Mouse (Mus musculus) cortical plate, adult 2 months (tissue): Measurements from ENCODE around the gene Rasgrf2.

ENCODE experiments used
- CTCF ChIP-seq: fragments of 200-500 bp; IDR thresholded peaks from 2 replicates; pipeline ENCODE4 v1.5.1; 2011; ENCODE audit warnings: mild to moderate bottlenecking, control low read depth, low read length; ENCODE audit not compliant: insufficient read depth; ENCODE audit errors: extremely low read depth
- POLR2A ChIP-seq: fragments of 200-500 bp; IDR thresholded peaks from 2 replicates; pipeline ENCODE4 v1.6.1; 2011; ENCODE audit warnings: mild to moderate bottlenecking, low read length, control low read depth; ENCODE audit not compliant: insufficient read depth; ENCODE audit errors: extremely low read depth

DNA sequence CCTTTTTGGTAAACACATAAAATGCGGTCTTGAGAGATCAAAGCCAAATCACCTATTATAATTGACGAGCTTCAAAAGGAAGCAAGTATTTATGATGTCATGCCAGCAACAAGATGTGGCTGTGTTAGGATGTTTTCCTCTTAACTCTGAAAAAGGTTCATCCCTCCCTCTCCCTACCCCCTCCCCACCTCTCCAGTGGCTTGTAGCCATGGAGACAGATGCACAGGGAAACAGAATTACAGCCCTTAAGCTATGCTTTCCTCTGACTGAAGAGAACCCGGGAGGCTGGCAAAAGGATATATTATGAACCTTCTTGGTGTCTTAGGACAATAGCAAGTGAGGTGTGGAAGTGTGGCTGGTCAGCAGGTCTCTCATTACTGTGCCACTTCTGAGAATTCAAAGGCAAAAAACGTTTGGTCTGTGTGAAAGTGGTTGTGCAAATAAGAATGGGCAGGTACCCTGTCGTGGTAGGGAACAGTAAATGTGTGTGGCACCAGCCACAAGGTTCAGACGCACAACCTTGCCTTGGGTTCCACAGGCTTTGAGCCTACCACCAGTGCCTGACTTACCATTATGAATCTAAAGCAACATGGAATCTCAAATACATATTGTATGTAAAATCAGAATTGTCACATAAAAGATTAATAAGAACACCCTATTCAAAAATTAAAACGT, 145.4 kb downstream of the Rasgrf2 start:
- TF ChIP-seq CTCF (no peak), POLR2A (no peak)
